Mouse (Mus musculus) midbrain, postnatal 0 days (tissue): Measurements from ENCODE around the gene Igfn1. TPM values are rescaled to one million over a fixed set of nuclear protein-coding genes. Genes with fewer than 3 reads are reported as not detected.

Source experiments
- ATAC-seq: fragments of 200-750 bp; cut with Nextera tagmentation; 2 replicates; pipeline ENCODE4 v1.8.0; 2017; ENCODE audit warnings: moderate number of reproducible peaks, mild to moderate bottlenecking, moderate TSS enrichment, moderate library complexity; ENCODE audit not compliant: low FRiP score
- DNase-seq: peaks from one replicate; pipeline ENCODE4 v3.0.0-alpha.2; 2015; ENCODE audit warnings: low spot score
- H3K27ac ChIP-seq: fragments of 300-500 bp; sonication (generic); 2 replicates; pipeline ENCODE4 v1.5.1; 2014; ENCODE audit warnings: low read depth, mild to moderate bottlenecking, low read length, mixed read lengths
- H3K27me3 ChIP-seq: fragments of 300-500 bp; sonication (generic); 2 replicates; pipeline ENCODE4 v1.6.1; 2014; ENCODE audit warnings: low read length, control low read depth, mixed read lengths; ENCODE audit not compliant: insufficient read depth
- H3K36me3 ChIP-seq: fragments of 300-500 bp; sonication (generic); 2 replicates; pipeline ENCODE4 v1.6.1; 2014; ENCODE audit warnings: low read length, control low read depth, mixed read lengths; ENCODE audit not compliant: insufficient read depth
- H3K4me1 ChIP-seq: fragments of 300-500 bp; sonication (generic); 2 replicates; pipeline ENCODE4 v1.6.1; 2014; ENCODE audit warnings: mild to moderate bottlenecking, control low read depth, antibody characterized with exemption, low read length, mixed read lengths; ENCODE audit not compliant: insufficient read depth
- H3K4me2 ChIP-seq: fragments of 300-500 bp; sonication (generic); 2 replicates; pipeline ENCODE4 v1.6.1; 2014; ENCODE audit warnings: low read depth, mild to moderate bottlenecking, low read length, mixed read lengths; ENCODE audit not compliant: poor library complexity, severe bottlenecking
- H3K4me3 ChIP-seq: fragments of 300-500 bp; sonication (generic); 2 replicates; pipeline ENCODE4 v1.5.1; 2014; ENCODE audit warnings: low read depth, mild to moderate bottlenecking, low read length, moderate library complexity
- H3K9ac ChIP-seq: fragments of 300-500 bp; sonication (generic); replicated peaks from 2 replicates; pipeline ENCODE4 v1.6.1; 2014; ENCODE audit warnings: mild to moderate bottlenecking, low read length, moderate library complexity, mixed read lengths; ENCODE audit not compliant: poor library complexity, severe bottlenecking
- H3K9me3 ChIP-seq: fragments of 300-500 bp; sonication (generic); 2 replicates; pipeline ENCODE4 v1.6.1; 2016; ENCODE audit warnings: low read length, control low read depth
- CTCF ChIP-seq: IDR thresholded peaks from 2 replicates; pipeline ENCODE4 v1.5.1; 2016; ENCODE audit warnings: antibody characterized with exemption, mild to moderate bottlenecking
- WGBS: fragments of 180-500 bp; shearing (Covaris S2); extraction: QIAGEN DNeasy Blood & Tissue Kit; methylation state at CpG from one replicate; pipeline ENCODE4 v1.1.7; 2014; 5-methylcytosine and 5-hydroxymethylcytosine counted together
- polyA plus RNA-seq: library from polyadenylated mRNA; unstranded; fragments of >200 nt; fragmentation: Nextera tagmentation; extraction: Ambion mirVana; gene quantifications from 2 replicates; pipeline ENCODE4 v1.2.1, GENCODE M21; 2015
- total RNA-seq: library from RNA; depleted of rRNA; stranded (reverse); fragments of >200 nt; gene quantifications from 2 replicates; pipeline ENCODE4 v1.2.3, GENCODE M21; 2014

The Igfn1 gene
- total and polyA plus RNA-seq, 2 experiments from 2014 or later, result 0.22 TPM; not detected in 1

DNA sequence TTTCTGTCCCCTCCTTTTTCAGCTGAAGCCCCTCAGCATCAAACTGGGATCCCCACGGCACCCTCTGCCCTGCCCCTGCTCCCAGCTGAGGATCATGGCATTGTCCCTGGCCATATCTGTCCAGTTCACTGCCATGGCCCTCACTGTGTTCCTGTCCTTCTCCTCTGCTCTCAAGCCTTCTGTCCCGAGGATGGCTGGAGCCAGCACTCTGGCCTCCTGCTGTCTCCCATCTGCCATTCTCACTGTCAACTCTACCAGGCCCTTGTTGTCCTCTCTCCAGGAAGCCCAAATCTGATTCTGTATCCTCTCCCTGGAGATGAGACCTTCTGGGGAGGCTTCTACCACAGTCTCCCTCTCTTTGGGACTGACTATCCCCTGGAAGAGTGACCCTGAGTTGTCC lies 35.7 kb downstream of the Igfn1 start:
- no peak overlapping the region for H3K27ac ChIP-seq
- no peaks in the 10 kb centered on the region for H3K36me3 ChIP-seq
- no peaks in the 10 kb centered on the region for H3K9me3 ChIP-seq
- H3K27me3 ChIP-seq, result no peaks in the 10 kb centered on the region
- H3K4me1 ChIP-seq, result no peaks in the 10 kb centered on the region
- no peak overlapping the region for H3K9ac ChIP-seq
- no peak for TF ChIP-seq CTCF
- DNase-seq (no peak), ATAC-seq (no peak)
- no peak overlapping the region for H3K4me3 ChIP-seq
- no peak overlapping the region for H3K4me2 ChIP-seq
- WGBS, result 43% methylated on average over 2 of the region's 2 CpGs

DNA sequence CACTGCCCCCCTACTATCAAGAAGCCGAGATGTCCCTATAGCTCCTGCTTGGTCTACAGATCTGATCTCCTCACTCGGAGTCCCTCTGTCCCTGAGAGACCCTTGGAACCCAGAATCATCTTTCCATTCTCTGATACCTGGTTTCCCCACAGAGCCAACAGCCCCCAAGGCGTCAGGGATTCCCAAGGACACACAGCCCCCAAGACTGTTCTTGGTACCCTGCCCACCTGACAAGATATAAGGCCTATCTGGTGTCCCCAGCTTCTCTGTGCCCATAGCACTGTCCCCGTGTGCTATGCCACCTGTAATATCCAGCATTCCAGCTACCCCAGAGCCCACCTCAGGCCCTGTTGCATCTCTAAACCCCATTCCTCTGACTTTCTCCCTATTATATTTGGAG lies 38.4 kb downstream of the Igfn1 start:
- H3K9me3 ChIP-seq, result no peaks in the 10 kb centered on the region
- no peaks in the 10 kb centered on the region for H3K27me3 ChIP-seq
- H3K4me3 ChIP-seq, result no peak overlapping the region
- no peak overlapping the region for H3K4me2 ChIP-seq
- H3K27ac ChIP-seq, result no peak overlapping the region
- H3K36me3 ChIP-seq, result no peaks in the 10 kb centered on the region
- 81% methylated on average over 4 of the region's 4 CpGs for WGBS
- TF ChIP-seq CTCF, result no peak
- ATAC-seq, result no peak
- H3K9ac ChIP-seq, result no peak overlapping the region
- DNase-seq, result no peak
- H3K4me1 ChIP-seq, result no peaks in the 10 kb centered on the region

DNA sequence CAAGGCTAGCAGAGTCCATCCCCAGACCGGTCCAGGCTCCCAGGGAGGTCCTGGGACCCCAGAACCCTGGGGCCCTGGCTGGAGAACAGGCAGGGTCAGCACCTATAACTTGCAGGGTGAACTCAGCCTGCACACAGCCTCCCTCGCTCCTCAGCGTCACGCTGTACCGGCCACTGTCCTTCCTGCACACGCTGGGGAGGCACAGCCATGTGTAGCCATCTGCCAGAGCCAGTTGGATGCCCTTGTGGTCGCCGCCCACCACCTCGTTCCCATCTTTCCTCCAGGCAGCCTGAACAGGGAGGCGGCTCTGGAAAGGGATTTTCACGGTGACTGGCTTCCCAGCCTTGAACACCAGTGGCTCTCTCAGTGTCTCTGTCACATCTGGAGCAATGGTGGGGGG lies 41.6 kb downstream of the Igfn1 start:
- no peak for ATAC-seq

GRCm38 (mm10) chr1:135963177-135963576 lies 43.0 kb downstream of the Igfn1 start:
- no peak overlapping the region for H3K4me2 ChIP-seq
- no peak for ATAC-seq

More for the DNA sequence above, 41.6 kb downstream of the Igfn1 start:
- Histone ChIP-seq H3K4me1 (no peaks in the 10 kb centered on the region), H3K9me3 (no peaks in the 10 kb centered on the region), H3K36me3 (no peaks in the 10 kb centered on the region), H3K4me3 (no peak overlapping the region), H3K9ac (no peak overlapping the region), H3K27me3 (no peaks in the 10 kb centered on the region), H3K27ac (no peak overlapping the region), H3K4me2 (no peak overlapping the region)
- no peak for DNase-seq
- no peak for TF ChIP-seq CTCF
- WGBS, result 62% methylated on average over 11 of the region's 11 CpGs

GRCm38 (mm10) chr1:135958483-135958882 lies 47.7 kb downstream of the Igfn1 start:
- no peak overlapping the region for H3K4me2 ChIP-seq
- no peak overlapping the region for H3K4me3 ChIP-seq
- 0 out of 2 replicates have a peak, but pooled peaks have one; percentile 11 for ATAC-seq
- H3K9ac ChIP-seq, result no peak overlapping the region
- H3K9me3 ChIP-seq, result no peaks in the 10 kb centered on the region
- TF ChIP-seq CTCF, result peak; percentile 91
- DNase-seq, result peak; percentile 73
- no peaks in the 10 kb centered on the region for H3K4me1 ChIP-seq
- H3K27ac ChIP-seq, result no peak overlapping the region
- H3K27me3 ChIP-seq, result no peaks in the 10 kb centered on the region
- H3K36me3 ChIP-seq, result no peaks in the 10 kb centered on the region
- WGBS, result 58% methylated on average over 4 of the region's 4 CpGs

More at GRCm38 (mm10) chr1:135963177-135963576, 43.0 kb downstream of the Igfn1 start:
- DNase-seq, result no peak
- H3K9ac ChIP-seq, result no peak overlapping the region
- H3K9me3 ChIP-seq, result no peaks in the 10 kb centered on the region
- no peaks in the 10 kb centered on the region for H3K4me1 ChIP-seq
- H3K4me3 ChIP-seq, result no peak overlapping the region
- H3K36me3 ChIP-seq, result no peaks in the 10 kb centered on the region
- WGBS, result 65% methylated on average over 5 of the region's 5 CpGs
- H3K27me3 ChIP-seq, result no peaks in the 10 kb centered on the region
- no peak overlapping the region for H3K27ac ChIP-seq
- no peak for TF ChIP-seq CTCF

DNA sequence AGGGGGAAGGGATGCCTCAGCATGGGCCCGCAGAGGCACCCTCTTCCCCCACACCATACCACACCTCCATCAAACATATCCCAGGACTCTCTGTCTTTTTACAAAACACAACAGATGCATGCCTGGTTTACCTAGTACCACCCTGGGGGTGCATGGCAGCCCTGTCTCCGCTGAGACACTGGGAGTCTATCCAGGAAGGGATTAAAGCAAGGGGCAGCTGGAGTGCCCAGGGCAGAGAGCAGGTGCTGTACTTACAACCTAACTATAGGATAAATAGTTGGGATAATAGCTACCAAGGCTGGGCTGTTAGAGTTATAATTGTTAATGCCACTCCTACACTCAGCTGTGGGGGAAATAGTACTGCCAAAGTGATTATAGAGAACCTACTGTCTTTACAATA lies 57.3 kb downstream of the Igfn1 start:
- H3K4me2 ChIP-seq, result no peak overlapping the region
- H3K9ac ChIP-seq, result no peak overlapping the region
- H3K27me3 ChIP-seq, result no peaks in the 10 kb centered on the region
- H3K27ac ChIP-seq, result no peak overlapping the region
- 56% methylated on average over 2 of the region's 2 CpGs for WGBS
- no peaks in the 10 kb centered on the region for H3K9me3 ChIP-seq
- no peak overlapping the region for H3K4me3 ChIP-seq
- DNase-seq (no peak), ATAC-seq (no peak)
- no peaks in the 10 kb centered on the region for H3K36me3 ChIP-seq
- peaks cover 4% of the 10 kb centered on the region; the same call in 1 of the 2 replicates for H3K4me1 ChIP-seq
- no peak for TF ChIP-seq CTCF
